Mouse (Mus musculus): ENCODE data around the gene Casp3.

The Casp3 gene

GRCm38 (mm10) chr8:46603587-46603986 is 13.5 kb upstream of the Casp3 start:
- intact Hi-C loops (cut with DNase I): no loop called here

- intact Hi-C loops (cut with DNase I): no loop called here
Measured at GRCm38 (mm10) chr8:46606930-46607329, 10.2 kb upstream of the Casp3 start.

- intact Hi-C loops (cut with DNase I): no loop called here
Measured at GRCm38 (mm10) chr8:46611557-46611956, 5.5 kb upstream of the Casp3 start.

GRCm38 (mm10) chr8:46612913-46613312 is 4.2 kb upstream of the Casp3 start:
- intact Hi-C loops (cut with DNase I): no loop called here

- intact Hi-C loops (cut with DNase I): no loop called here
Measured at GRCm38 (mm10) chr8:46613377-46613776, 3.7 kb upstream of the Casp3 start.

GRCm38 (mm10) chr8:46615936-46616335 is 1.2 kb upstream of the Casp3 start:
- intact Hi-C loops (cut with DNase I): no loop called here

GRCm38 (mm10) chr8:46617690-46618620 is 864 bp downstream of the Casp3 start:
- intact Hi-C loops (cut with DNase I): no loop called here

GRCm38 (mm10) chr8:46618639-46619320 is 1.7 kb downstream of the Casp3 start:
- intact Hi-C loops (cut with DNase I): no loop called here

GRCm38 (mm10) chr8:46622446-46623270 is 5.6 kb downstream of the Casp3 start:
- intact Hi-C loops (cut with DNase I): no loop called here

GRCm38 (mm10) chr8:46625166-46625565 is 8.1 kb downstream of the Casp3 start:
- intact Hi-C loops (cut with DNase I): no loop called here

- intact Hi-C loops (cut with DNase I): no loop called here
Measured at GRCm38 (mm10) chr8:46626642-46627041, 9.6 kb downstream of the Casp3 start.

- intact Hi-C loops (cut with DNase I): no loop called here
Measured at GRCm38 (mm10) chr8:46627881-46628280, 10.8 kb downstream of the Casp3 start.

GRCm38 (mm10) chr8:46628645-46629044 is 11.6 kb downstream of the Casp3 start:
- intact Hi-C loops (cut with DNase I): no loop called here

- intact Hi-C loops (cut with DNase I): no loop called here
Measured at GRCm38 (mm10) chr8:46630422-46630821, 13.3 kb downstream of the Casp3 start.

GRCm38 (mm10) chr8:46630932-46631331 is 13.8 kb downstream of the Casp3 start:
- intact Hi-C loops (cut with DNase I): no loop called here

GRCm38 (mm10) chr8:46639010-46639571 is 22.0 kb downstream of the Casp3 start:
- intact Hi-C loops (cut with DNase I): no loop called here

GRCm38 (mm10) chr8:46639852-46640251 is 22.8 kb downstream of the Casp3 start:
- intact Hi-C loops (cut with DNase I): no loop called here

GRCm38 (mm10) chr8:46641272-46641671 is 24.2 kb downstream of the Casp3 start:
- intact Hi-C loops (cut with DNase I): no loop called here

GRCm38 (mm10) chr8:46648421-46648820 is 31.3 kb downstream of the Casp3 start:
- intact Hi-C loops (cut with DNase I): no loop called here

- intact Hi-C loops (cut with DNase I): no loop called here
Measured at GRCm38 (mm10) chr8:46651872-46652271, 34.8 kb downstream of the Casp3 start.

- intact Hi-C loops (cut with DNase I): no loop called here
Measured at GRCm38 (mm10) chr8:46655919-46656318, 38.8 kb downstream of the Casp3 start.

Measured in adrenal gland (tissue).